Mouse (Mus musculus) ES-CJ7 (cell line): ENCODE data around the gene Erf.

Source experiments
- DNase-seq: peaks from one replicate; pipeline ENCODE4 v3.0.0; 2011; ENCODE audit warnings: low read depth, low spot score

Gene Erf

DNA sequence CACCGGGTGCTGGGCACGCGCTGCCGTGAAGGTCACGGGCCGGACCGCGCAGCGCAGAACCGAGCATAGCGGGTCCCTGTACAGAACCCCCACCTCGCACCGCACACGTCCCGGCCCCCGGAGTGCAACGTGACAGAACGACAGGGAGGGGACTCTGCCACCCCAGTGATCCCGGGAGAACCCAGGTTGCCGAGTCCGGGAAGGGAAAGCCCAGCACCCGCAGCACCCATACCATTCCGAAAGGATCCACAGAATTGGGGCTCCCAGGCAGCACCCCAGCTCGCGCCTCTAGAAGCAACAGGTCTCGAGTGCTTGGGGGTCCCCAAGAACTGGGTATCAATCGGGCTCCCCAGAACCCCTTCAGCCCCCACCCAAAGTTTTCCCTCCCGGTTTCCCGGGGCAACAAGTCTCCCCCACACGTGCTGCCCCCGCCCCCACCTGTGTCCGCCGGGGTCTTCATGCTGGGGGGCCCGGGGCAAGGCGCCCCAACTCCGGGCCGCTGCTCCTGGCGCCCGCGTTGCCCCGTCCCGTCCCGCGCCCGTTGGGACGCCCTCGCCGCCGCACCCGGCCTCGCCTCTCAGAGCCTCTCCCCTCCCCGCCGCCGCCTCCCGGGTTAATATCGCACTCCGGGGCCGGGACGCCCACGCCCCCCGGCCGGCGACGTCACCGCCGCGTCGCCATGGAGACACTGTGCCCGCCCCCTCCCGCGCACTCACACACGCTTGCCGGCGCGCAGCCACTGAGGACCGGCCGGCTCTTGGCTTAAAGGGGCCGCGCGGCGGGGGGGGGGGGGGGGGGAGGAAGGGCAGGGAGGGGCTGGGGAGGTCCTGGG lies at the start of gene Erf:
TSS of gene Erf (minus strand) at position 621 of the 832 bp plus-strand sequence.
- DNase-seq: peak; percentile 95

DNA sequence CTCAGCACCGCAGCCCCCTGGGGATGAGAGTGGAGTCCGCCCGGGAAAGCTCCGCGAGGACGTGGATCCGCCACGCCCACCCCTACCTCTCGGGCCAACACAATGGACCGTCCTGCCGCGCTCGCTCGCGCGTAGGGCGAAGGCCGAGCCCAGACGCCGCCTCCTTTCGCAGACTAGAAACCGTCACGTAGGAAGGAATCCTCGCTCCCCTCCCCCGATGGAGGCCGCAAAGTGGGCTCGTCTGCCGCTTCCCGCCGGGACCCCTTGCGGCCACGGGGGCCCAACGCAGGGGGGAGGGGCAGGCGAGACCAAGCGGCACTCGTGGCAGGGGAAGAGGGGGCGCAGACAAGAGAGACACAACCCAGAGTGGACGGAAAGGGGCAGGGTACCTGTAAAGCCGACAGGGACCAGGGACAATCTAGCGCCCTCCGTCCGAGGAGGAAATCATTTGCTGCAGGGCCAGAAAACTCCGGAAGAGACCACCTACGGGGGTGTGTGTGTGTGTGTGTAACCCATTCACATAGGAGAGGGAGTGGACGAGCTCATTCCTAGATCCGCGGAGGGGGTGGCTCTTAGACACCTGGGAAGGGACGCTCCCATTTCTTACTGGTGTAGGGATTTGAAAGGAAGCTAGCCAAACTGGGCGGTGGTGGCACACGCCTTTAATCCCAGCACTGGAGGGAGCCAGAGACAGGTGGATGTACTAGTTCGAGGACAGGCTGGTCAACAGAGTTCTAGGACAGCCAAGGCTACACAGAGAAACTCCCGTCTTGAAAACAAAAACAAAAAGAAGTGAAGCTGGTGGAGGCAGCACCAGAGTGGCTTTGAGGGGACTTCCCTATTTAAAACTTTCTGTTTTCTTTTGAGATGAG lies 47.1 kb upstream of the Erf start, which contains the start of gene Pafah1b3:
TSS of gene Pafah1b3 (minus strand) at position 533 of the 872 bp plus-strand sequence.
- DNase-seq: peak; percentile 100

DNA sequence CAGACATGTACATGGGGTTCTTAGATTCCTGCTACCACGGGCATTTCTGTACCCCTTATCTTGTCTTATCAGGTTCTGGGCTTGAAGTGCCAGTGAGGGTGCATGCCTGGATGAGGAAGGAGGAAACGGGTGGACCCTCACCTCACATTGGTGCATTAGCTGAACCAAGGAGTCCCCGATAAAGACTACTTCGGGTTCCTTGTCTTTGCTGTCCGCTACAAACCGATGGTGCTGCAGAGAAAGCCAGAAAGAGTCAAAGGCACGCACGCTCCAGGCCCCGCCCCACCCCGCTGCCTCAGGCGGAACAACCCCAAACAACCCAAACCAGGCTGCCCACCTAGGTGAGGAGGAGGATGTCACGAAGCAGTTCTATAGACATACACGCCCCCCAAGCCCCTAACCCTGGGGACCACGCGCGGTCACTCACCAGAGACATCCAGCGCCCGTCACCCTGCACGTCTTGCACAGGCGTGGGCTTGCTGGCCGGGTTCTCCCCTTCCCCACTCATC lies 46.4 kb upstream of the Erf start:
- DNase-seq: peak; percentile 56

DNA sequence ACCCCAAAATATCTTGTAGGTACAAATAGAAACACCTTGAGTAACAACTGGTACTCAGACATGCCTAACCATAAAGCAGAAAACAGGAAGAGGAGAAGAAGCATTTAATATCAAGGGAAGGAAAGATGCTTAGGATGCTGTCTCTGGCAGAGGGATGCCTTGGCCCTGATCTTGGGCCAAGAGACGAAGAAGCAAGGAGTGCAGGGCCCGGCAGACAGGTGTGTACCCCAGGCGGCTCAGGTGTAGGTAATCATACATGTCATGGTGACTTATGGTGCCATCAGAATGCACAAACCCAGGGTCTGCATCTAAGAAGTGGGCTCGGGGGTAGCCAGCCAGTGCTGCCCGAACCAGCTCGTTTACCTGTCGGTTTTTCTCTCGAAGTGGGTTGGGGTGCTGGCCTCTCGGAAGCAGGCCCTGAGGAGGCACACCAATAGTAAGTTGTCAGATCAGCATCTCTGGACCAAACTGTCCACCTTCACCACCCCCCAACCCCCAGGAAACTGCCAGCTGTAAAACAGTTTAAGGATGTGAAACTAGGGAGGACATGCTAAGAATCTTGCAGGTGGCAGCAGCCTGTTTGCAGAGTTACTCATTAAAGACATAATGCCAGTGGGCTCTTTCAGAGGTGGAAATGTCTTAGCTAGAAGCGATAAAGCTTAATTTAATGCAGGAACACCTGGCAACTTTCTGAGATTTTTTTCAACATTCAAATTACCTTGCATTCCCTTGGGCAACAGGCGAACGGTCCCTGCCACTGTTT lies 44.6 kb upstream of the Erf start:
- no peak for DNase-seq

DNA sequence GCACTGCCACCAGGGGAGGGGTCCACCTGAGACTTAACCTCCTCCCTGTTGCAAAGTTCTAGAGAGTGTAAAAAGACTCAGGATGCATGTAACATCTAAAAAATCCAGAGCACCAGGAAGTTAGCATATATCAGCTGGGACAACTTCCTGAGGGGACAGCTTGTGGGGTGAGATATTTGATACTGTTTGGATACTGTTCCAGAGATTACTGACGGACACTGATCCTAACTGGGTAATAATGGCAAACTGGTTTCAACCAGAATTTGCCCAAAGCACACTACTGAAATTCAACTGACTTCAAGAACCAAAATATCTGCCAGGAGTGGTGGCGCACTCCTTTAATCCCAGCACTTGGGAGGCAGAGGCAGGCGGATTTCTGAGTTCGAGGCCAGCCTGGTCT lies 43.9 kb upstream of the Erf start:
- DNase-seq: no peak

DNA sequence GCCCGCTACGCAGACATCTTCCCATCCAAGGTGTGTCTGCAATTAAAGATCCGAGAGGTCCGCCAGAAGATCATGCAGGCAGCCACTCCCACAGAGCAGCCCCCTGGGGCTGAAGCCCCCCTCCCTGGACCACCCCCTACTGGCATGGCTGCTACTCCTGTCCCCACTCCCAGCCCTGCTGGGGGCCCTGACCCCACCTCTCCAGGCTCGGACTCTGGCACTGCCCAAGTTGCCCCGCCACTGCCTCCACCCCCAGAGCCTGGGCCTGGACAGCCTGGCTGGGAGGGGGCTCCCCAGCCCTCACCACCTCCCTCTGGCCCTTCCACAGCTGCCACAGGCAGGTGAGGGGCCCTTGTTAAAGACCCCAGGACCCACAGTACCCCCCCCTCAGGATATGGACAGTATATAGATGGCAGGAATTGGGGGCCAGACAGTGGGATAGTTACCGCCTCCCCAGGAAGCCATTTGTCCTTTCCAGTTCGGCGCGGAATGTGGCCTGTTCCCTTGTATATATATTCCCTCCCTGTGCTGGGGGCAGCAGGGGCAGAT lies 42.7 kb upstream of the Erf start:
- DNase-seq: no peak

DNA sequence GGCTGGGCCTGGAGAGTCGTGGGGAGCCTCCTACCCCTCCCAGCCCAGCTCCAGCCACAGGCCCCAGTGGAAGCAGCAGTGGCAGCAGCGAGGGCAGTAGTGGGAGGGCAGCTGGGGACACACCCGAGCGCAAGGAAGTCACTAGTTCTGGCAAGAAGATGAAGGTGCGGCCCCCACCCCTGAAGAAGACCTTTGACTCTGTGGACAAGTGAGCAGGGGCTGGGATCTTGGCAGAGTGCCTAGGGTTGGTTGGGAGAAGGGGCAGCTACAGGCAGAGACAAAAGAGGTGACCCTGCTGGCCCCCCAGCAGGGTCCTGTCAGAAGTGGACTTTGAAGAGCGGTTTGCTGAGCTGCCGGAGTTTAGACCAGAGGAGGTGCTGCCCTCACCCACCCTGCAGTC lies 41.5 kb upstream of the Erf start:
- no peak for DNase-seq

DNA sequence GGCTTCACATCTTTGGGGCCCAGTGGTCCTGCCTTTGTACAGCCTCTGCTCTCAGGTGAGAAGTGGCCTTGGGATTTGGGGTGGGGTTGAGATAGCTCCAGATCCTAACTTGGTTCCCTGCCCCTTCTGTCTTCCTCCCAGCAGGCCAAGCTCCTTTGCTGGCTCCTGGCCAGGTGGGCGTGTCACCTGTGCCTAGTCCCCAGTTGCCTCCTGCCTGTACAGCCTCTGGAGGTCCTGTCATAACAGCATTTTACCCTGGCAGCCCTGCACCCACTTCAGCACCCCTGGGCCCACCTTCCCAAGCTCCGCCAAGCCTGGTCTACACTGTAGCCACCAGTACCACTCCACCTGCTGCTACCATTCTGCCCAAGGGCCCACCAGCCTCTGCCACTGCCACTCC lies 40.4 kb upstream of the Erf start:
- DNase-seq: peak; percentile 61

DNA sequence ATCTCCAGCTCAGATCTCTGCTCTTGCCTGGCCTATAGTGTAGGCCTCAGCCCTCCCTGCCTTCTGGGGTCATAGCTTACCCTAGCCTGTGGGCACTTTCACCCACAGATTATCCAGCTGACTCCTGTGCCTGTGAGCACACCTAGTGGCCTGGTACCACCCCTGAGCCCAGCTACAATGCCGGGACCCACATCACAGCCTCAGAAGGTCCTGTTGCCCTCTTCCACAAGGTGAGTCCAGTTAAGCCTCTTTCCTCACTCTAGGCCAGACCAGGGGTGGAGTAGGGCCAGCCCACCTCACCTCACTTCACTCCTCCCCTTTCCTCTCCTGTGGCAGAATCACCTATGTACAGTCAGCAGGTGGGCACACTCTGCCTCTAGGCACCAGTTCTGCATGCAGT lies 39.9 kb upstream of the Erf start:
- DNase-seq: no peak

DNA sequence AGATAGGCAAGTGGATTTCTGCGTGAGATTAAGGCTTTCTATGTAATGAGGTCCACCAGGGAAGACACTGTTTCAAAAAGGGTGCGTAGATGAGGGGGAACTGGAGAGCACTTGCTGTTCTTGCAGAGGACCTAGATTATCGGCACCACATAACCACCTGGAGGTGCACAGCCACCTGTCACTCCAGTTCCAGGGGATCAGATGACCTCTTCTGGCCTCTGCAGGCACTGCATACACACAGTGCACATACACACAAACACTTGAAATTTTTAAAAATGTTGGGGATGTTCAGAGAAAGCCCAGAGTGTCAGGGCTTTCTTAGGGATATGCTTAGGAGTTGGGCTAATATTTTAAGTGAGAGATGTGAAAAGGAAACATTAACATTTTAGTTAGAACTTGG lies 39.4 kb upstream of the Erf start:
- DNase-seq: peak; percentile 54

DNA sequence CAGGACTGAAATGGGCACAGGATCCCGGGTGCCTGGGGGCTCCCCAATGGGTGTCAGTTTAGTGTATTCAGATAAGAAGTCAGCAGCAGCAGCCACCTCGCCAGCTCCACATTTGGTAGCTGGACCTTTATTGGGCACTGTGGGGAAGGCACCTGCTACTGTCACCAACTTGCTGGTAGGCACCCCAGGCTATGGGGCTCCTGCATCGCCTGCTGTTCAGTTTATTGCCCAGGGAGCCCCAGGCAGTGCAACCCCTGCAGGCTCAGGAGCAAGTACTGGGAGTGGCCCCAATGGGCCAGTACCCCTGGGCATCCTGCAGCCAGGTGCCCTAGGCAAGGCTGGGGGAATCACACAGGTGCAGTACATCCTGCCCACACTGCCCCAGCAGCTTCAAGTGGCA lies 38.2 kb upstream of the Erf start:
- DNase-seq: no peak

DNA sequence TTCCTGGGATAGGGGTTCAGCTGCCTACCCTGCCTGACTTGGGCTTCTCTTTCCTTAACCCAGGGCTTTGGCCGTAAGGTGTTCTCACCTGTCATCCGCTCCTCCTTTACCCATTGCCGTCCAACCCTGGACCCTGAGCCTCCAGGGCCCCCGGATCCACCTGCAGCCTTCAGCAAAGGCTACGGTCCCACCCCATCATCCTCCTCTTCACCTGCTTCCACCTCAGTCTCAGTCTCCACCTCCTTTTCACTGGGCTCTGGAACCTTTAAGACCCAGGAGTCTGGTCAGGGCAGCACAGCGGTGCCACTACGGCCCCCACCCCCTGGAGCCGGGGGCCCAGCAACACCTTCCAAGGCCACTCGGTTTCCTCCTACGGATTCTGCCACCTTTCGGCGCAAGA lies 37.5 kb upstream of the Erf start:
- DNase-seq: no peak

DNA sequence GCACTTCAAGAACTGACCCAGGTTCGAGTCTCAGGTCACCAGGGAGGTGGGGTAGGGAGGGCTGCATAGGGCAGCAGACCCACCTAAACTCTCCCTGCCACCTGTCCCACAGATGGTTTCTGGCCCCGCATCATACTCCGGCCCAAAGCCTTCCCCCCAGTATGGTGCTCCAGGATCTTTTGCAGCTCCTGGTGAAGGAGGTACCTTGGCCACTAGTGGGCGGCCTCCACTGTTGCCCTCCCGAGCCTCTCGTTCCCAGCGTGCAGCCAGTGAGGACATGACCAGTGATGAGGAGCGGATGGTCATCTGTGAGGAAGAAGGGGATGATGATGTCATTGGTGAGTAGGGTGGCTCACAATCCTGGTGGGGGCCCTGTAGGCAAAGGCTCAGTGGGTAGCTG lies 36.4 kb upstream of the Erf start:
- DNase-seq: no peak

DNA sequence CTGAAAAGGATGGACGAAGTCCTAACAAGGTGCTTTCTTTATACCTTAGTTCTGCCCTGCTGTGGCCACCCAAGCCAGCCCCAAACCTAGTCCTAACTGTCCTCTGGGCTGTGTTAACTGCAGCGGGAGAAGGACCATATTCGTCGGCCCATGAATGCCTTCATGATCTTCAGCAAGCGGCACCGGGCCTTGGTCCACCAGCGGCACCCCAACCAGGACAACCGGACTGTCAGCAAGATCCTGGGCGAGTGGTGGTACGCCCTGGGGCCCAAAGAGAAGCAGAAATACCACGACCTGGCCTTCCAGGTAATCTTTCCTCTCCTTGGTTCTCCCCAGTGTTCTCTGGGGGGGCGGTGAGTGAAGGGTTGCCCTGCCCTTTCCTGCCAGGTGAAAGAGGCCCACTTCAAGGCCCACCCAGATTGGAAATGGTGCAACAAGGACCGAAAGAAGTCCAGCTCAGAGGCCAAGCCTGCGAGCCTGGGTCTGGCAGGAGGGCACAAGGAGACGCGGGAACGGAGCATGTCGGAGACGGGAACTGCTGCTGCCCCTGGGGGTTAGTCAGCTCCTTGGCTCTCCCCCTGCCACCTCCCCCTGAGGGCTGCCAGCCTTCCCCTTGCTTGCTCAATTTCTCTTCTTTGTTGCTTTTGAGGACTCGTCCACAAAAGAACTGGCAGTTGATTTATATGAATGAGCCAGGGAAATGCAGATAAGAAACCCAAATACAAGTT lies 35.1 kb upstream of the Erf start:
- DNase-seq: no peak

DNA sequence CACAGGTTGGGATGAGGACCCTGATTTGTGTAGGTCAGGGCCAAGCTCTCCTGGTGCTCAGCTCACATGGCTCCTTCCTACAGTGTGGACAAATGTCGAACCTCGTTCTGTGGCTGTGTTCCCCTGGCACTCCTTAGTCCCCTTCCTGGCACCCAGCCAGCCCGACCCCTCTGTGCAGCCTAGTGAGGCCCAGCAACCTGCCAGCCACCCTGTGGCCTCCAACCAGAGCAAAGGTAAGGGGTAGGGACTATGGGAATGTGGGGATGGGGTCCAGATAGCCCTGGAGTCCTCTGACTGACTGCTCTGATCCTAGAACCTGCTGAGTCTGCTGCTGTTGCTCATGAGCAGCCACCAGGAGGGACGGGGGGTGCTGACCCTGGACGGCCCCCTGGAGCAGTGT lies 34.2 kb upstream of the Erf start:
- DNase-seq: no peak

DNA sequence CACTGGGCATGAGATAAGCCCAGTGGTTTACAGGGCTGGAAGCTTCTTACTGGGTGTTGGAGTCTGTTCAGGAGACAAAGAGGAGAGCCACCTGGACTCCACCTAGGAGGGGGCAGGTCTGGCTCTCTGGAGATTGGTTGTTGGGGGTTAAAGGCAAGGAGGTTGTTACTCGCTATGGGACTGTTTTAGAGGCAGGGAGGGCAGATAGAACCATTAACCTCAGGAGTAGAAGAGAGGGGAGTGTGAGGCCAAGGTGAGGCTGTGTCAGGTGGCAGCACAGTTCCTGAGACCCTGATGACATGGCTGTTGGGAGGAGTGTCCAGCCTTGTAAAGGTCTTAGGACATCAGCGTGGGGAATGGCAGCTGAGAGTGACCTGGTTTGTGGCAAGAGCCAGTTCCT lies 33.6 kb upstream of the Erf start:
- no peak for DNase-seq

DNA sequence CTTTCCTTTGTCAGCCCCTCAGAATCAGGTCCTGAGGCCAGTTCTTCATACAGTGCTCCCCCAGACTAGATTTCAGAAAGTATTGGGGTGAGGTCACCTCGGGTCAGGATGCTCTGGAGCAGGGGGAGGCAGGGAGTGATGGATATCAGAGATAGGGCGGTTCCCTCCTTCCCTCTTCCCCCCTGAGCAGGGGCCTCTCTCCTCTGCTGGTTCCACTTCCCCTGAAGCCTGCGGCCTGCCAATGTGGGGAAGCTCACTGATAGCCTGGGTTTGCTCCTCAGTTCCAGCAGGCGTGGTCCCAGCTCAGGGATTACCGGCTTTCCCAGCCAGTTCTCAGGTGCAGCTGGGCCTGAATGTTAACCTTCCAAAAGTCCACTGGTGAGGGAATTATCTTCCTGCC lies 33.1 kb upstream of the Erf start:
- DNase-seq: no peak

DNA sequence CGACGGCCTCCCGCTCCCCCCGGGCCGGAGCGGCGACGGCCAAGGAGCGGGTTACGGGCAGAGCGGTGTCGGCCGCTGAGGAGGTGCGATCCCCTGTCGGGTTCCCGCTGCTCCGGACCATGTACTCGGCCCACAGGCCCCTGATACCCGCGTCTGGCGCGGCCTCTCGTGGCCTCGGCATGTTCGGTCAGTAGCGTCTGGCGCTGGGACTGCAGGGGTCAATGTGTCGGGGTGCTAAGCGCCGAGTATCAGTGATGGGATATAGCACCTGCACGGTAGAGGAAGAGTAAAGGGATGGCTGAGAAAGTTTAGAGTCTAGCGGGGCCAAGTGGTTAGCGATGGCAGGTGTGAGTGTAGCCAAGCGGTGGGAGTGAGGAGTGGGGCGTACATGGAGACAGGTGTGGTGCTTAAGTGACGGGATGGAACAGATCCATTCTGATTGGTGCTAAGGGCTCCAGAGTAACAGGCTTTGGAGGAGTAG lies 32.2 kb upstream of the Erf start:
- DNase-seq: peak; percentile 84

DNA sequence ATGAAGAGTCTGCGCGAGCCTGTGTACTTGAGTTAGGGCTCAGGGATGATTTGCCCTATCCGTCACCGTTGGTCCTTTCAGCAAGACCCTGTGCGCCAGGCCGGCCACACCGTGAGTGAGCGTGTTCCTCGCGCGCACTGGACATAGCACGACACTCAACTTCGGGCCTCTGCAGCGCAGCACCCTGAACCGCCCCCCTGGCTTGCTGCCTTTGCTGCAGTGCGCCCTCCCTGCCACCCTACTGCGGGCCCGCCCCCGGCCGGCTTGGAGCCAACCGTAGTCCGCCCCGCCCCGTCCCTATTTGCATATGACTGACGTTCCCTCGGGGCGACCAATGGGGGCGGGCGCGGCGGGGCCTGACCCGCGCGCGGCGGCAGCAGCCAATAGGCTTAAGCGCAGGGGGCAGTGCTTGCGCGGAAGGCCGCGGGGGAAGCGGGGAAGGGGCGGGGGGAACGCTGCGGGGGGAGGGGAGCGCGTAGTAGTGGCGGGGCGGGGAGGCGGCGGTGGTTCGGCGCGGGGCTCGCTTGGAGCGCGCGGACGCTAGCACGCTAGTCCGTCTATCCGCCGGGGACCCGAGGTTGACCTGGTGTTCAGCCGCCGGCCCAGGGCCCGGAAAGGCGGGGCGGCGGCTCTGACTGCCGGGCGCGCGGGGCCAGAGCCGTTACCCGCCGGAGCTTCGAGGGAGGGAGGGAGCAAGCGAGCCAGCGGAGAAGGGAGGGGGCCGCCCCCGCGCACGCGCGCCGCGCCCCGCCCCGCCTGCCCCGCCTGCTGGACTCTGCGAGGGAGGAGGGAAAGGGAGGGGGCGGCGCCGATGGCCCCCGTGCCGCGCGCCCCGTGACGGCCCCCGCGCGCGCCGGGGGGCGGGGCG lies 31.4 kb upstream of the Erf start:
- peak; percentile 95 for DNase-seq
